Mouse (Mus musculus): ENCODE results near the gene Itpr1.

Gene Itpr1

DNA sequence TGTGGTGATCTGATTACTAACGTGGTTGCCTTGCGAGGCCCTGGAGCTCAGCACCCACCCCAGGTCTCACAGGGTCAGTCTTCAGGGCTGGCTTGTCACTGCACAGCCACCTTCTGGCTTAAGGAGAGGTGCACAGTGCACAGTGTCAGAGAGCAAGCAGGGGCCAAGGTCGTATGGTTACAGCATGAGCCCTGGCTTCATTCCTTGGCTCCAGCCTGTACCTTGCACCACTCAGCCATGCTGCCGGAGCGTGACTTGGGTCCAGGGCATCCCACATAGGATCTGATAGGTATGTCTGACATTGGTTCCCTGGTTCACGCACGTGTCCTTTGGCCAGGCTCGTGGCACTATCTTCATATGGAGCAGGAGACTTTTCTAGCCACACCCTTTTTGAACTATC, 217.1 kb downstream of the Itpr1 start:
- peak; percentile 72 to 85 for DNase-seq (ENCODE audit: inconsistent age in 2 of 2, low spot score in 1 of 2)

DNA sequence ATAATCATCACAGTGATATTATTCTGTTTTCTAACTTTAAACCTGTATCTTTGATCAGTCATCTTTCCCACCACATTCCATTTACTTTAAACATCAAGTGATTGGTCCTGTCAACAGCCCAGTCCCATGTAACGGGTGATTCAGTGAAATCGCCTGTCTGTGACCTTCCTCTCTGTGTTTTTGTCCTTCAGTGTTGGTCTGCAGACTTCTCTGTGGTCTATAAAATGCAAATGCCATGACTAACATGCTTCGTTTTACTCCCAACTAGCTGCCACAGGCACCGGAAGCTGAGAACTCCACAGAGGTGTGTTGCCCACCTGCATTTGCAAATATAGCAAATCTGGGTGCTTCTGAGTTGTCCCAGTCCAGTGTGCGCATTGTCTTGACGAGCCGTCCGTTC, 218.3 kb downstream of the Itpr1 start:
- peak in 1 of 2 experiments; percentile 81 for DNase-seq (ENCODE audit: inconsistent age in 2 of 2, low spot score in 1 of 2)

DNA sequence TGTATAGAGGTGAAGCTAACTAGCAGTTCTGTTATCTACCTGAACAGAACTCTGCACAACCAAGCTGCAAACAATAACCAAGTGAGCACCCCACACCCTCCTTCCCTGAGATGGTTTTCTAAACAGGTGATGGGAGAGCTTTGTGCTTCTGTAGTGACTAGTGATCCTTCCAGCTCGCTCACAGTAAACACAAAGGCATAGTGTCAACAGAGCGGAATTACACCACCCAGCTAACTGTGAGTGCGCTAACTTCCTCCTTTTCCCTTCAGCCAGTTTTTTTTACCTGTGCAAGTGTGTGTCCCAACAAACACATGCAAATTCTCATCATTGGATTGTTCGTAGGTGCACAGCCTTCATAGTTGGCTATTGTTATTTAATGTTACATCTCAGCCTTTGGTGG, 219.9 kb downstream of the Itpr1 start:
- DNase-seq (ENCODE audit: inconsistent age in 2 of 2, low spot score in 1 of 2), result no peak

DNA sequence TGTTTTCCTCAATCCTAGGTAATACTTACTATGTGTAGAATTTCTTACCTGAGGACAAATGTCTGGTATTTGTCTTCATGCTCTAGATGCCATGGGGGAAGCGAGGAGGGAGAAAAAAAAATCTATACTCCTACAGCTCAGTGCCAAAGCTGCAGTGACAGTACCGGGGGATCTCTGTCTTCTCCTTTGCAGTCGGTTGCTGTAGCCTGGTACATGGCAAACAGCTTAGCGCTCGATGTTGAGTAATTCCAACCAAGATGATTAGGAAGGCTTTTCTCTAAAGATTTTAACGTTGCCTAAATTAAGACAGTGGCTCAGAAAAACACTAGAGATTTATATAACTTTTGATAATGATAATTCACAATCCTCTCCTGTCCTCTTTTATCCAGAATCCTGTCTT, 221.9 kb downstream of the Itpr1 start:
- no peak for DNase-seq (ENCODE audit: inconsistent age in 2 of 2, low spot score in 1 of 2)

DNA sequence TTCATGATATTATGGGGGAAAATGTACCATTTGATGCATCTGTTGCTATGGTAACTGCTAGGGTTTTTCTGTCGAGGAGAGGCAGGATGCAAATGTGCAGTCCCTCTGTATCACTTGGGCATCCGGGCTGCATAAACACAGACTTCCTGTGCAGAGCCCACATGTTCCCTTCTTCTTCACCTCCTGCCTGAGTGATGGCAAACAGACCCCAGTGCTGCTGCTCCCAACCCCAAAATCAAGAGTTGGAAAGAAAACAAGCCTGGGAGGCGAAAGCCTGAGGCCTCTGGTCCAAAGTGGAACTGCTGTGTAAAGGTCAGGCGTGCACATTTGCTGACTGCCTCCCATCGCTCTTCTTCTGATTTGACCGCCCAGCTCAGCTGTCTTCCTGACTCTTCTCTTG, 222.6 kb downstream of the Itpr1 start:
- DNase-seq (ENCODE audit: inconsistent age in 2 of 2, low spot score in 1 of 2), result no peak

- DNase-seq (ENCODE audit: inconsistent age in 2 of 2, low spot score in 1 of 2), result peak in 1 of 2 experiments; percentile 70
Observed at GRCm38 (mm10) chr6:108436608-108437007, 223.7 kb downstream of the Itpr1 start.

DNA sequence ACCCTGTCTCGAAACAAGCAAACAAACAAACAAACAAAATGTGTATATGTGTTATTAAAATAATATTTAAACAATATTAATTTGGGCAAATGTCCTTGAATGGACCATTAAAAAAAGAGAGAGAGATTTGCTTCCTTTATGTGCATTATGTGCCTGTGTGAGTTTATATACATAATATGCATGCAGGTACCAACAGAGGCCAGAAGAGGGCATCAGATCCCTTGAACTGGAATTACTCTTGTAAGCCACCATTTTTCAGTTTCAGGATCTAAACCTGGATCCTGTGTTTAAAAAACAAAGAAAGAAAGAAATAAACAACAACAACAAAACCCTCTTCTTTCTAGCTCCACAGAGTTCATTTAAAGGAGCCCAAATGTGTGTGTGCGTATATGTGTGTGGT, 228.4 kb downstream of the Itpr1 start:
- DNase-seq (ENCODE audit: inconsistent age in 2 of 2, low spot score in 1 of 2), result no peak

GRCm38 (mm10) chr6:108442291-108442690, 229.4 kb downstream of the Itpr1 start:
- DNase-seq (ENCODE audit: inconsistent age in 2 of 2, low spot score in 1 of 2), result peak in 1 of 2 experiments; percentile 67

DNA sequence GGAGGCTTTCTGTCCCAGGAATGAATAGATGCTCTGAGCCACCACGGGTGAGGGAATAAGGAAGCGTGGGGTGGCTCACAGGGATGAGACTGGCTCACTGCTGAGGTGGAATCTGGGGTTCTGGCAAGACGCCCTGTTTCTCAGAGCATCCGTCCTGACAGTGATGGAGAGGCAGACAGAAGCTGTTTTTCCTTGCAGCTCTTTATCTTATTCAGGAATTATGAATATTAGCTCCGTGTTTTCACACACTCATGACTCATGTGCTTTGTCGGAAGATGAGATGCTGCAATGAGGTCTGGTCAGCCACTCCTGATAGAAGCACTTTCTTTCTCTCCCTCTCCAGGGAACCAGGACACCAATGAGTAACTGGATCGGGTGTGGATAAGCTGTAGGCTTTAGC, 231.5 kb downstream of the Itpr1 start:
- DNase-seq (ENCODE audit: inconsistent age in 2 of 2, low spot score in 1 of 2), result peak; percentile 43 to 72

GRCm38 (mm10) chr6:108445006-108445405, 232.1 kb downstream of the Itpr1 start:
- DNase-seq (ENCODE audit: inconsistent age in 2 of 2, low spot score in 1 of 2), result peak; percentile 28 to 67

DNA sequence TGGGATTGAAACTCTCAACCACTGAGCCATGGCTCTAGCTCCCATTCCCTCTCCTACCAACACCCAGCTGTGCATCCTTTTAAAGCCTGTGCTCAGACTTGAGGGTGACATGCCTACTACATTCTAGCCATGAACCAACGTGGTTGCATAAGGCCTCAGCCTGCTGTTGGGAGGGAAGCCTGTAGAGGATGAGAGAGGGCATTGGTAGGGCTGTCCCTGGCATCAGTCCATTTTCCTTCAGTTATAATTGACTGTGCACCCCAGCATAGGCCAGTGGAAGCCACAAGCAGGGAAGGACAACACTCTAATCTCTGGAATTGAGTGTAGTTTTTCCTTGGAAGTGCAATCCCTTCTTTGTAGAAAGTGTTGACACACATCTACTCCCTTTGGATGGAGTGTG, 233.9 kb downstream of the Itpr1 start:
- DNase-seq (ENCODE audit: inconsistent age in 2 of 2, low spot score in 1 of 2), result peak in 1 of 2 experiments; percentile 75

DNA sequence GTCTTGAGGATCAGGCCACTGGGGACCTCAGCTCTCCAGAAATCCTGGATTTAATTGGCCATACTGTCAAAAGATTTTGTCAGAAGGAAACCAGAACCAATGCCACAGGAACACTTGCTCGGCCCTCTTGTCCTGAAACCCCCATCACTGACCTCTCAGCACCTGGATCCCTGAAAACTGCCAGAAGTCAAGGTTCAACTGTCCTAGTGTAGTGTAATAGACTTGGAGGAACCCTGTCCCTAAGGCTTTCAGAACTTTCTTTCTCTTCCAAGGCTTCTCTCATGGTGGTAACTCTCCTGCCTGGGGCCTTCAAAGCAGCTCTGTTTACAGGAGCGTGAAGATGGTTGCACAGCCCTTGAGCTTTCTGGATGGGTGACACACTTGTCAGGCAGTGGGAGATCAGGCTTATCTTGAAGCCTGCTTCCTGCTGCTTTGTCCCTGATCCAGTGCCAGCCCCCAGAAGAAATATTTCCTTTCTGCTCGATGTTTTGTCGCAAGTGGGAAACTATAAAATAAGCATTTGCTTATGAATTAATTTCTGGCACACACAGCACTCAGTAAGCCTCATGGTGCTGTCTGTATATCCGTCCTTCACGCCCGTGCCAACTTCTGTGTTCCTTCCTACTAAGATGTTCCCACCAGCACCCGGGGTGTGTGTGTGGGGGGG, 234.4 kb downstream of the Itpr1 start:
- peak; percentile 55 to 85 for DNase-seq (ENCODE audit: inconsistent age in 2 of 2, low spot score in 1 of 2)

GRCm38 (mm10) chr6:108448016-108448735, 235.3 kb downstream of the Itpr1 start:
- peak; percentile 57 to 91 for DNase-seq (ENCODE audit: inconsistent age in 2 of 2, low spot score in 1 of 2)

DNA sequence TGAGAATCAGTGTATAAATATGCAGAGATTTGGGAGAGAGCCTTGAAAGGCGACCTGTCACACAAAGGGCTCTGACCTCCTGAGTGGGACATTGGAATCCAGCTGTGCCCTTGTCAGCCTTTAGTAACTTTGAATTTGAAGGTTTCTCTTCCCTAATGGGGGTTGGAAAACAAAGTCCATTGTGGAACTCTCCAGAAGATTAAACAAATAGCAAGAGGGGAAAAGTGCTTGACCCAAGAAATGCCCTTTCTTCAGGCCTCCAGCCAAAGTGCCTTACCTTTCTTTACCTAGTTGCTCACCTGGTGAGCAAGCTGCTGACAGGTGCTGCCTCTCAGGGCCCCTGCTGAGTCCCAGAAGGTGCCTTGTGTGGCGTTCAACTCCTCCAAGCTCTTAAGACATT, 236.0 kb downstream of the Itpr1 start:
- DNase-seq (ENCODE audit: inconsistent age in 2 of 2, low spot score in 1 of 2), result no peak

DNA sequence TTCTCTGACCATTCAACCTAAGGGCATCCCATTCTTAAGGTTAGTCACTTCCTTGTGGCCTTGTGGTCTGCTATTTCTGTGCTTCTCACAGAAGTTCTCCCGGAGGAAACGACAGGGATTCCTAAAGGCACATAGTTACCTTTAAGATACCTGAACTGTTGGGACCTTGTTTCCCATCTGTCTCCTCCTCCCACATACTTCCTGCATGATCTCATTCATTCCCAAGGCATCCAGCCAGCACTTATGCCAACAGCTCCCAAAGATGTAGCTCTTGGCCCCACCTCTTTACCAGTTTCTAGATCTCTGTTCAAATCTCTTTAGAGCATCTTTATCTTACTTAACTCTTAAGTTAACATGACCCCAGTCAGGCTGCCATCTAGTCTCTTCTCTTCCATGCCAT, 238.6 kb downstream of the Itpr1 start:
- DNase-seq (ENCODE audit: inconsistent age in 2 of 2, low spot score in 1 of 2), result peak in 1 of 2 experiments; percentile 60

DNA sequence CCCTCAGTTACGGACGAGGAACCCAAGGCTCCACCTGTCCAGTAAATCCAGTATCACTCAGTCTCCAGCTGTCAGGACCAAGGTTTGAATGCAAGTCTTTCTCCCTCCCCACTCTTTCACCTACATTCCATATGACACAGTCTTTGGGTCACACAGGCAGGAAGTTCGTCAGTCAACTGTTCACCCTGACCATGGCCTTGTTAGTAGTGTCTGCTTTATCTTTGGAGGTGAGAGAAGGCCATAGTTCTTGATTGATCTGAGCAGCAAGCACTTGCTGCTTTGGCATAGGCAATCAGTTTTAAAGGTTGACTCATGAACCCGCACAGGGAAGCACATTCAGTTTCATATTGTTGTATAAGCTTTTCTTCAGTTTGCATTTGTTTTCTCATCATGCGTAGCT, 240.7 kb downstream of the Itpr1 start:
- peak in 1 of 2 experiments; percentile 75 for DNase-seq (ENCODE audit: inconsistent age in 2 of 2, low spot score in 1 of 2)

GRCm38 (mm10) chr6:108454061-108454891, 241.4 kb downstream of the Itpr1 start:
- DNase-seq (ENCODE audit: inconsistent age in 2 of 2, low spot score in 1 of 2), result peak in 1 of 2 experiments; percentile 39

DNA sequence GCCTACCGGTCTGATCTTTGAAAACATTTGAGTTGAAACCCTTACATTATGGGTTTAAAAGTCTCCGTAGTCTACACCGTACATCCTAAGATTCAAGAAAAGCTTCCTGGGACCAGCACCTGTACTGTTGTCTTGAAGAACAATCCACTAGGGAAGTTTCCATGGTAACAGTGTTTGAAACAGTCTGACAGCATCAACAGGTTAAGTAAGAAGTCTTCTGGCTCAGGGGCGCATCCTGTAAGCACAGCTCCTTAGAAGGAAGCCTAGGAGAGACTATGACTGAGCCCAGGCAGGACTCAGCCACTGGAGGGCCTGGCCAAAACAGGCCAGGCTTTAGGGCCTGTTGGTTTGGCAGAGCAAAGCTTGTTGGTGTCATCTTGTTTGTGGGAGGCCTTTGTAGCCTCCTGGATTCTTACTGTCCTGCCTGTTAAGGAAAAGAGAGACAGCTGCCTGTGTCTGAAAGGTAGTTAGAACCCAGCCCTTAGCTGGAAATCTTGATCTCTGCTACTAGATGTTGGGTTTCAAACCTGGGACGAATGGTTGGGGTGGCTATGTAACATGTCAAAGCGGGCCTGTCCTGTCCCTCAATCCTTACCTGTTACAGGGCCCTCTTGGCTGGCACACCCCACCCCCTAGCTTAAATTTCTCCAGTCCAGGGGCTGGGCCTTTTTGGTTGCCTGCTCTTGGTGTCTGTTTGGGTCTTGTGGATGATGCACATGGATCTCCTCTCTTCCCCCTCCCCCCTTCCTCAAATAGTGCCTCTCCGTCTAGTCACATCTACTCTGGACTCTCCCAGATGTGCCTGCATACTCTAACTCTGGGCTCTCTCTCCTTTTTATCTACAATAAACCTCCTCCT, 242.3 kb downstream of the Itpr1 start:
- DNase-seq (ENCODE audit: inconsistent age in 2 of 2, low spot score in 1 of 2), result no peak

- peak; percentile 53 to 84 for DNase-seq (ENCODE audit: inconsistent age in 2 of 2, low spot score in 1 of 2)
Observed at GRCm38 (mm10) chr6:108456231-108457062, 243.6 kb downstream of the Itpr1 start.

- DNase-seq (ENCODE audit: inconsistent age in 2 of 2, low spot score in 1 of 2), result peak; percentile 43 to 71
Observed at GRCm38 (mm10) chr6:108457063-108457405, 244.1 kb downstream of the Itpr1 start.

Measured in adrenal gland, adult (tissue).